Mouse (Mus musculus) lung, adult 2 months (tissue): ENCODE measurements around the gene Smarca2. TPM values are rescaled to one million over a fixed set of nuclear protein-coding genes. Genes with fewer than 3 reads are reported as not detected.

Source experiments
- DNase-seq: peaks from one replicate; pipeline ENCODE4 v3.0.0; 2022
- H3K4me1 ChIP-seq: fragments of 200-500 bp; 2 replicates; pipeline ENCODE4 v1.6.1; 2011; ENCODE audit warnings: low read length; ENCODE audit not compliant: control insufficient read depth, insufficient read depth
- H3K4me3 ChIP-seq: fragments of 200-500 bp; replicated peaks from 2 replicates; pipeline ENCODE3; 2011; ENCODE audit warnings: low read depth, mild to moderate bottlenecking, control low read depth, low read length; ENCODE audit errors: extremely low read depth
- CTCF ChIP-seq: fragments of 200-500 bp; IDR thresholded peaks from 2 replicates; pipeline ENCODE4 v1.5.1; 2011; ENCODE audit warnings: mild to moderate bottlenecking, low read length, control low read depth; ENCODE audit not compliant: insufficient read depth
- POLR2A ChIP-seq: fragments of 200-500 bp; IDR thresholded peaks from 2 replicates; pipeline ENCODE4 v1.6.1; 2011; ENCODE audit warnings: low read depth, mild to moderate bottlenecking, control low read depth, low read length, borderline replicate concordance; ENCODE audit errors: extremely low read depth
- WGBS: fragments of 180-500 bp; shearing (Covaris S2); methylation state at CpG from one replicate; pipeline ENCODE4 v1.1.7; 2018; 5-methylcytosine and 5-hydroxymethylcytosine counted together
- polyA plus RNA-seq: library from polyadenylated mRNA; depleted of rRNA; stranded (reverse); fragments of >200 nt; gene quantifications from 2 replicates; pipeline ENCODE4 v1.2.3, GENCODE M21; 2012; rRNA removed

Smarca2 gene
- 69.7 and 78.9 TPM in 2 replicates for polyA plus RNA-seq

DNA sequence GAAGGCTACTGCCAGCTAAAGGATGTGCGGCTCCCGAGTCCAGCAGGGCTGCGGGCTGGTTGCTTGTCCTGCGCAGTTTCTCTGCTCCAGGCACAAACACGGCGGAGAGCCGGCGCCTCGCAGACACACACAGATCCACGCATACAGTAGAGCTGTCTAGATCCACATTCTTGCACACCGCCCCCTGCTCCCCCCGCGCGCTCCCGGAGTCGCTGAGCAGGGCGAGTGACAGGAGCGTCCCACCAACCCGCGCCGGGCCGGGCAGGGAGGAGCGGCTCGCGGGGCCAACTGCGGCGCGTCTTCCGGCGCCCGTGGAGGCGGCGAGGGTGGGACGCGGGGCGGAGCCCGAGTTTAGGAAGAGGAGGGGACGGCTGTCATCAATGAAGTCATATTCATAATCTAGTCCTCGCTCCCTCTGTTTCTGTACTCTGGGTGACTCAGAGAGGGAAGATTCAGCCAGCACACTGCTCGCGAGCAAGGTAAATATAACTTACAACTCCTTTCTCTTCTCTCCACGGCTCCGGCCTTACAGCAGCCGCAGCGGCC lies at the start of gene Smarca2:
TSS of gene Smarca2 (plus strand) at position 296 of the 546 bp plus-strand sequence.
- peak; percentile 94 for DNase-seq
- H3K4me1 ChIP-seq = peaks cover 3% of the 10 kb centered on the region; the same call in 1 of the 2 replicates
- H3K4me3 ChIP-seq = peak within 1 kb of the TSS; percentile 88
- whole genome bisulfite sequencing = under 1% methylated on average over 45 of the region's 45 CpGs
- TF ChIP-seq POLR2A (peak; percentile 77; the same call in 1 of the 2 replicates), CTCF (no peak)

DNA sequence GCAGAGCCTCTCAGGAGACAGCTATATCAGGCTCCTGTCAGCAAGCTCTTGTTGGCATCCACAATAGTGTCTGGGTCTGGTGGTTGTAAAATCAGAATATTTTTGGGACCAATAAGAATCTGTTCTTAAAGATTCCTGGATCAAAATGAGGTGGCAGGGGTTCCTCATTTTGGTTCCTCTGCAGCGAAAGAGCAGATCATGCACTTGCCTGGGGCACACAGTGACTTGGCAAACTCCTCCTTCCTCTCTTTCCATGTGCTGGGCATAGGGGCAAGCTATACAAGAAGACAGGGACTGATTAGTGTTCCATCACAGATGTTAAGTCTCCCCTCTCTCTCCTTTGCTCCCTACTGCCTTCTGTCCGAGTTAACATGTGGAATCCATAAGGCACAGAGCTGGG lies 40.0 kb upstream of the Smarca2 start:
- no peak for DNase-seq
- Histone ChIP-seq H3K4me3 (no peak overlapping the region), H3K4me1 (no peaks in the 10 kb centered on the region)
- TF ChIP-seq CTCF = no peak
- 85% methylated on average over 2 of the region's 2 CpGs for WGBS

DNA sequence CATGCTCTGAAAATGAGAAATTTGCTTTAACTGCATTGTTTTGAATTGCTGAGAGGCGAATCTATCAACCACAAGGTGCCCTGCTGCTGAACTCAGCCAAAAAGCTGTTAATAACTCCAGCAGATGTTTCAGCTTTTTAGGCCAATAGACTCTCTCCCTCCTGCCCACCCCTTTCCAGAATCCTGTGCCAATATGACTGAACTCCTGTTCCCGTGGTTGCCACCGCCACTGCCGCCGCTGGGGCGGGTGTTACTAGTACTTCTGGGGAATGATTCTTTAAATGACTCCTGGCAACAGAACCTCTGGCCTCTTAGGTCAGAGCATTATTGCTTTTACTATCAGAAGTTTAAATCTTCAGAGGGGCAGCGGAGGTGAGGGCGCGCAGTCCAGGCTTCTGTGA lies 38.7 kb upstream of the Smarca2 start:
- H3K4me3 ChIP-seq = no peak overlapping the region
- TF ChIP-seq CTCF (no peak), POLR2A (no peak)
- WGBS = 62% methylated on average over 9 of the region's 9 CpGs
- H3K4me1 ChIP-seq = no peaks in the 10 kb centered on the region
- no peak for DNase-seq

DNA sequence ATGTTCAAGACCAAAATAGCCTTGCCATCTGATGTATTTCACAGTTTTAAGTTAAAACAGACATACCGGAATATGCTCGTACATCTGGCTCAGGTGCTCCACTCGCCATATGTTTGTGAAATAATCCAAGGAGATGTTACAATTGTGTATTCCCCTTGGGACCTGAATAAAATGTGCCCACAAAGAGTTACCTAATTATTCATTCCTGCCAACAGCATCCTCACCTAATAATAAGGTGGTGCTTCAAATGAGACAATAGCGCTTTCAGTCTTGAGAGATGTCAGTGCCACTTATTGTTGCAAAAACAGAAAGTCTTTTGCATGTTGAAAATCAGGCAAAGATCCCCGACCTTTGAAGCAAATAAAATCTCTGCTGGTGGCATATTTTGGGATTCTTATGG lies 36.6 kb upstream of the Smarca2 start:
- no peaks in the 10 kb centered on the region for H3K4me1 ChIP-seq
- DNase-seq = no peak
- TF ChIP-seq CTCF (no peak), POLR2A (no peak)
- 88% methylated on average over 5 of the region's 5 CpGs for WGBS
- no peak overlapping the region for H3K4me3 ChIP-seq

DNA sequence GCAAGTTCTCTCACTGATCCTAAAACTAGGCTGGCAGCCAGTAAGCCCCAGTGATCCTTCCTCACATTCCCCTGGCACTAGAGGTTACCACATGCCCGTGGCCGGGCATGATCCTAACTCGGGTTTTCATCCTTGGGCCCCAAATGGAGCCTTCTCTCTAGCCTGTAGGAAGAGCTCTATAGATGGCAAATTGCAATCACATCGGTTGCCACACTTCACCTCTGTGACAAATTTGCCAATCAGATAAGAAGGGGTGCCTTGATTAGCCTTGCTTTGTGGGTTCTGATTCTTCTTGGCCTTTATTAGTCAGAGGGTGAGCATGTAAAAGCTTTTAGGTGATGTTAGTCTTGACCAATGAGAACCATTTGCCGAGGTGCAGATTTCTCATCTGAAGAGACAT lies 35.9 kb upstream of the Smarca2 start:
- TF ChIP-seq CTCF = no peak
- TF ChIP-seq POLR2A = no peak
- no peaks in the 10 kb centered on the region for H3K4me1 ChIP-seq
- DNase-seq = no peak
- H3K4me3 ChIP-seq = no peak overlapping the region
- 85% methylated on average over 5 of the region's 5 CpGs for WGBS

DNA sequence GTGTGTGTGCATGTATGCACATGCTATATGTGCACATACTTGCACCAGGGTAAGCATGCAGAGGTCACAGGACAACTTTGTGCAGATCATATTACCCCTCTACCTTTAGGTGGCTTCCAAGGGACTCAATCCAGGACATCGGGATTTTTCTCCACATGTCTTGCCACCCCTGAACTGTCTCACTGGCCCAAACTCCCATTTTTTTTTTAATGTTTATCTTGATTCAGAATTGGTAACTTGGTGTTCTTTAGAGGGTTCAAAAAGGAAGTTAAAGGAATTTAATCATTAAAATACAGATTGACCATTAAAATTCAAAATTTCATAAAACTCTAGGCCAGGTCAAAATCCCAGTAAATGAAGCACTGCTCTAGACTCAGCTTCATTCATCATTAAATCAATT lies 35.4 kb upstream of the Smarca2 start:
- 82% methylated on average over 1 of the region's 1 CpGs for WGBS
- no peak for DNase-seq
- Histone ChIP-seq H3K4me3 (no peak overlapping the region), H3K4me1 (no peaks in the 10 kb centered on the region)
- TF ChIP-seq POLR2A (no peak), CTCF (no peak)

DNA sequence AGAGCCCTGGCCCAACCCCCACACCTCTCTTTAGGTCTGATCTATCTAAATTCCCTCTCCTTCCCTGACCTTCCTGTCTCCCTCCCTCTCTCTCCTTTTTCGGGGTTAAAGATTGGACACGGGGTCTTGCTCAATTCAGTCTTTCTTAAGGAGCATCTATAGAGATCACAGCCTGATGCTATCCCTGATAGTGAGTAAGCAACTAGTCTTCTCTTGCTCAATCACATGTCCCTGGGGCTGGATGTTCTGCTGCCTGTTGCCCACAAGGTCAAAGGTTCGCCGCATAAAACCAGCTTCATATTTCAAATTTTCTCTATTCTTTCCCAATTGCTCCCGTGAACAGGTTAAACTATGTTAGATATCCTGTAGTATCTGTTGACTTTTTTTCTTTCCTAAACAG lies 25.2 kb upstream of the Smarca2 start:
- DNase-seq = no peak
- Histone ChIP-seq H3K4me1 (no peaks in the 10 kb centered on the region), H3K4me3 (no peak overlapping the region)
- TF ChIP-seq POLR2A (no peak), CTCF (no peak)
- WGBS = 80% methylated on average over 5 of the region's 5 CpGs

DNA sequence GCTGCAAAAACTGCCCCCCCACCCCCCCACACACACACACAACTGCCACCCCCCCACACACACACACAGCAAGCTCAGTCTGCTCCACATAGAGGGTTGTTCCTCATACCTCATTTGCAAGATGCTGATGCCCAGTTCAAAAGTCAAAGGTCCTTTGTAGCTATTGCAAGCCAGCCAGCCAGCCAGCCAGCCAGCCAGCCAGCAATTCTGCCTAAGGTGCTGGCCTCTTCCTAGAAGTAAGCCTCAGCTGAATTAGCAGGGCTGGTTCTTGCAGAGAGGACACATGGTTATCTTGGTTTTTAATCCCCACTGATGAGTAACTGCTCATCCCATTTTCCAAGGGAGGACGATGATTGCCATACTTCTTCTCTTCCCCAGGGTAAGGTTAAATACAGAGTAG lies 24.8 kb upstream of the Smarca2 start:
- Histone ChIP-seq H3K4me1 (no peaks in the 10 kb centered on the region), H3K4me3 (no peak overlapping the region)
- no peak for TF ChIP-seq POLR2A
- no peak for TF ChIP-seq CTCF
- no peak for DNase-seq
- 90% methylated on average over 1 of the region's 1 CpGs for WGBS

DNA sequence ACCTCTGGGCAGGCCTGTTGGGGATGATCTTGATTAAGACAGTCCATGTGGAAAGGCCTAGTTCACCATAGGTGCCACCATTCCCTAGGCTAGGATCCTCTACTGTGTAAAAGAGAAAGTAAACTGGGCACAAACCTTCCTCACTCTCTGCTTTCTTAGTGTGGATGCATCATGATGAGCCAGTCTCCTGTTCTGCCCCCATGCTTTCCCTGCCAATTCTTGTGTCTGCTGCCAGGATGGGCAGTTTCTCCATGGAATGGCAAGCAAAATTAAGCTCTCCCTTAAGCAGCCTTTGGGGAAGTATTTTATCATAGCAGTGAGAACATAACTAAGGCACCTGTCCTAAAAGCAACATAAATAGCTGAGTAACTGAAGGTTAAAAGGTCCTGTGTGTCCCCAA lies 10.2 kb upstream of the Smarca2 start:
- H3K4me3 ChIP-seq = no peak overlapping the region
- no peaks in the 10 kb centered on the region for H3K4me1 ChIP-seq
- TF ChIP-seq CTCF (no peak), POLR2A (no peak)
- DNase-seq = no peak

DNA sequence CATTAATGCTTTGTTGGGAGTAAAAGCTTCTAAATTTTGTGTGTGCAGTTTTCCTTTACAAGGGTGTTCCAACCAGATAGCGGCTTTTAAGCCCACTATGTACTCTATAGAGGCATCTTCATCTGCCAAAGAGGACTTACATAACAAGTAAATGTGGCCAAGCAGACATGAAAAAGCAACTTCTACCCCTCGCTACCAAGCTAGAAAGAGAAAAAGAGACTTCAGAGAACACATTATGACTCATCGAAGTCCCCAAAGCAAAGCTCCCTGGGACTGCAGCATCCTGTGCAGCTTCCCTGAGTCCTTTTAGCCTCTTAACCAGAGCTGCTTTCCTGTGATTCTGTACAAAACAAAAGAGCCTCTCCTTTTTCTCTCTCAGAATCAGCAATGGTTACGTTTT lies 3.4 kb upstream of the Smarca2 start:
- no peak for DNase-seq
- 56% methylated on average over 4 of the region's 4 CpGs for WGBS
- Histone ChIP-seq H3K4me1 (no peaks in the 10 kb centered on the region), H3K4me3 (no peak overlapping the region)
- TF ChIP-seq POLR2A (no peak), CTCF (no peak)

DNA sequence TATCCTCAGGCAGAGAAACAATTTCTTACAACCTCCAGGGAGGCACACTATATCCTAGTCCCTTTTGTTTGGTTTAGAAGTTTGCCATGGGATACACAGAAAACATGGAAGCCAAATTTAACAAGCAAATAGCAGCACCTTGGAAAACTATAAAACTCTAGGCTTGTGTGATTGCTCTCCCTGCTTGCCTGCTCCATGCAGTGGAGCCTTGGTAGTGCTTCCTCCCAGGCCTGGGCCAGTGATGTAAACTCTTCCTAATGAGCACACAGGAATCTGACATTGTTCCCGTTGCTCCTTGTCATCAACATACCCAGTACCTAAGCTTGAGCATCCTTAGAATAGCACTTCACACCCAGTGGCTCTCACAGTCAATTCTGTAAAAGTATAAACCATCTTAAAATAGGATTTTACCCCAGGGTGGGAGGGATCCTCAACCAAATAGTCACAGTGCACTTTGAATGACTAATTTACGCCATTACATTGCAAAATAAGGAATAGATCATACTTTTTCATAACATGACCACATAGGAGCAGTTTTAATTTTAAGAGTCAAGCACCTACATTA lies 1.5 kb upstream of the Smarca2 start:
- no peak overlapping the region for H3K4me3 ChIP-seq
- TF ChIP-seq CTCF = no peak
- no peak for TF ChIP-seq POLR2A
- DNase-seq = no peak
- 55% methylated on average over 2 of the region's 2 CpGs for WGBS
- no peaks in the 10 kb centered on the region for H3K4me1 ChIP-seq
